Mouse (Mus musculus): ENCODE measurements at regions not wholly inside any gene's neighbourhood (a gene's known extent, or its start where the extent isn't known, plus 50 kb on each side); places are given as distances from the start of the nearest gene placed in this dataset.

DNA sequence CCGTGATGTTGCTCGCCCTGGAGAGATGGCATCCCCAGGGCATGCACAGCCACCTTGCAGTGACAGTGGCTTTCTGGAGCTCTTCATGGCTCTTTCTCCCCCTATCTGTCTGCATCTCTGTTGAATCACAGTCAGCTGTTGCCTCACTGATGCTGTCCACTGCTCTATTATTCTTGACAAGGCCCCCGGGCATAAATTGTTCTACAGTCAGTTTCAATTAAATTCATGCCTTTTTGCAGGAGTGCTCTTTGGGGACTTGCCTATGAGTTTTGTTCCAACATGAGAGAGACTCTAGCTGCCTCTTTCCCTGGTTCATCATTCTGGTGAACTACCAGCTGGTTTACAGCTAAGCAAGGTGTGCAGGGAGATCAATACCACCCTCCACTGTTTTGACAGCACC lies 229.9 kb upstream of the Shh start:
- TF ChIP-seq CTCF (IDR thresholded peaks at IDR 0.05; ENCODE audit: extremely low read depth, insufficient read depth, low read length), result no peak
- no peak for TF ChIP-seq POLR2A (IDR thresholded peaks at IDR 0.05; ENCODE audit: extremely low read depth, insufficient read depth, low read length)
